Mouse (Mus musculus): ENCODE results near the gene Rpain. TPM values are rescaled to one million over a fixed set of nuclear protein-coding genes. Genes with fewer than 3 reads are reported as not detected.

Gene Rpain
- 10 to 100 TPM; 35.3 to 36.1 TPM for total RNA-seq (2021)
- long read RNA-seq, experiment 1, transcript Rpain-201 (7 exons, 1,100 nt) = major isoform, 10 of 26 reads
- long read RNA-seq, experiment 1, partial matches to known transcripts = 1 of 26 reads
- long read RNA-seq, experiment 1, other reads (novel, unspliced or antisense) = 12 of 26 reads
- long read RNA-seq, experiment 2, transcript Rpain-201 (7 exons, 1,100 nt) = major isoform, 9 of 29 reads
- long read RNA-seq, experiment 2, partial matches to known transcripts = 2 of 29 reads
- long read RNA-seq, experiment 2, other reads (novel, unspliced or antisense) = 11 of 29 reads

- peak; percentile 92 to 95 for DNase-seq (ENCODE audit: low spot score in 2 of 2)
- no peak for TF ChIP-seq CTCF (conservative IDR thresholded peaks at IDR 0.05)
- H3K4me3 ChIP-seq = peak within 1 kb of the TSS; percentile 91
- H3K27ac ChIP-seq = peak within 1 kb of the TSS; percentile 98
These were observed at the start of gene Rpain, which contains the start of gene Nup88 for GRCm38 (mm10) chr11:70969821-70970559. TSS of gene Rpain (plus strand) at chr11:70970213. TSS of gene Nup88 (minus strand) at chr11:70969973.

GRCm38 (mm10) chr11:70931461-70931860, 38.6 kb upstream of the Rpain start:
- no peak for TF ChIP-seq CTCF (conservative IDR thresholded peaks at IDR 0.05)
- Histone ChIP-seq H3K27ac (no peak overlapping the region), H3K4me3 (no peak overlapping the region)
- no peak for DNase-seq (ENCODE audit: low spot score in 2 of 2)

GRCm38 (mm10) chr11:70935316-70935715, 34.7 kb upstream of the Rpain start:
- peak; percentile 45 for TF ChIP-seq CTCF (conservative IDR thresholded peaks at IDR 0.05)
- H3K4me3 ChIP-seq = no peak overlapping the region
- DNase-seq (ENCODE audit: low spot score in 2 of 2) = no peak
- H3K27ac ChIP-seq = no peak overlapping the region

- TF ChIP-seq CTCF (conservative IDR thresholded peaks at IDR 0.05) = peak; percentile 46
- no peak for DNase-seq (ENCODE audit: low spot score in 2 of 2)
- Histone ChIP-seq H3K27ac (no peak overlapping the region), H3K4me3 (no peak overlapping the region)
These were observed 27.4 kb upstream of the Rpain start for GRCm38 (mm10) chr11:70942596-70942995.

- no peak for DNase-seq (ENCODE audit: low spot score in 2 of 2)
- no peak for TF ChIP-seq CTCF (conservative IDR thresholded peaks at IDR 0.05)
- Histone ChIP-seq H3K4me3 (no peak overlapping the region), H3K27ac (no peak overlapping the region)
These were observed 26.4 kb upstream of the Rpain start for GRCm38 (mm10) chr11:70943651-70944050.

GRCm38 (mm10) chr11:70944935-70945817, 24.8 kb upstream of the Rpain start:
- Histone ChIP-seq H3K4me3 (no peak overlapping the region), H3K27ac (peak overlapping the region; percentile 28)
- no peak for DNase-seq (ENCODE audit: low spot score in 2 of 2)
- no peak for TF ChIP-seq CTCF (conservative IDR thresholded peaks at IDR 0.05)

- H3K27ac ChIP-seq = no peak overlapping the region
- TF ChIP-seq CTCF (conservative IDR thresholded peaks at IDR 0.05) = no peak
- no peak for DNase-seq (ENCODE audit: low spot score in 2 of 2)
- H3K4me3 ChIP-seq = no peak overlapping the region
These were observed 15.3 kb upstream of the Rpain start for GRCm38 (mm10) chr11:70954711-70955110.

- no peak for TF ChIP-seq CTCF (conservative IDR thresholded peaks at IDR 0.05)
- no peak for DNase-seq (ENCODE audit: low spot score in 2 of 2)
- H3K4me3 ChIP-seq = no peak overlapping the region
- peak overlapping the region; percentile 54; the same call in 1 of the 2 replicates for H3K27ac ChIP-seq
These were observed 9.0 kb upstream of the Rpain start for GRCm38 (mm10) chr11:70960786-70961554.

GRCm38 (mm10) chr11:70964222-70964907, 5.6 kb upstream of the Rpain start:
- DNase-seq (ENCODE audit: low spot score in 2 of 2) = no peak
- Histone ChIP-seq H3K4me3 (no peak overlapping the region), H3K27ac (peak overlapping the region; percentile 40; the same call in 1 of the 2 replicates)
- no peak for TF ChIP-seq CTCF (conservative IDR thresholded peaks at IDR 0.05)

GRCm38 (mm10) chr11:70969271-70969794, 680 bp upstream of the Rpain start:
- Histone ChIP-seq H3K27ac (peak overlapping the region; percentile 98), H3K4me3 (peak overlapping the region; percentile 91)
- peak in 1 of 2 experiments; percentile 27 for DNase-seq (ENCODE audit: low spot score in 2 of 2)
- TF ChIP-seq CTCF (conservative IDR thresholded peaks at IDR 0.05) = no peak
